Mouse (Mus musculus): Measurements from ENCODE around the gene Mlxip. TPM values are rescaled to one million over a fixed set of nuclear protein-coding genes. Genes with fewer than 3 reads are reported as not detected.
A peak's percentile ranks its signal among the peaks of the same experiment; 100 is the strongest.

The Mlxip gene
- 18.5 and 18.7 TPM in 2 replicates for polyA plus RNA-seq (2015; fragmentation: Nextera tagmentation; extraction: Ambion mirVana)

GRCm38 (mm10) chr5:123394303-123394956 is at the start of gene Mlxip:
Mlxip (plus strand) TSS chr5:123394798.
- Histone ChIP-seq H3K9ac (peak within 1 kb of the TSS; percentile 86), H3K4me3 (replicated peaks) (peak within 1 kb of the TSS; percentile 80), H3K27me3 (no peaks in the 10 kb centered on the region), H3K36me3 (no peaks in the 10 kb centered on the region), H3K27ac (peak within 1 kb of the TSS; percentile 92), H3K4me2 (peak within 1 kb of the TSS; percentile 71), H3K9me3 (replicated peaks) (no peaks in the 10 kb centered on the region), H3K4me1 (peaks cover 62% of the 10 kb centered on the region)
- WGBS: 0% methylated on average over 50 of the region's 50 CpGs
- ATAC-seq (replicated peaks; ENCODE audit: low FRiP score): peak; percentile 98

- under 1% methylated on average over 64 of the region's 87 CpGs for WGBS
- Histone ChIP-seq H3K4me2 (peak overlapping the region; percentile 83), H3K9me3 (replicated peaks) (no peaks in the 10 kb centered on the region), H3K36me3 (0 out of 2 replicates have a peak, but pooled peaks cover 4% of the 10 kb centered on the region), H3K4me1 (peaks cover 43% of the 10 kb centered on the region), H3K27me3 (no peaks in the 10 kb centered on the region), H3K4me3 (replicated peaks) (peak overlapping the region; percentile 91), H3K9ac (peak overlapping the region; percentile 94), H3K27ac (peak overlapping the region; percentile 98)
- peak; percentile 29; the same call in 1 of the 2 replicates for ATAC-seq (replicated peaks; ENCODE audit: low FRiP score)
These were observed 49.4 kb upstream of the Mlxip start for GRCm38 (mm10) chr5:123344963-123345852.

- H3K9me3 ChIP-seq (replicated peaks): no peaks in the 10 kb centered on the region
- 0 out of 2 replicates have a peak, but pooled peaks cover 4% of the 10 kb centered on the region for H3K36me3 ChIP-seq
- peak overlapping the region; percentile 91 for H3K4me3 ChIP-seq (replicated peaks)
- H3K27me3 ChIP-seq: no peaks in the 10 kb centered on the region
- peak overlapping the region; percentile 94 for H3K9ac ChIP-seq
- peaks cover 51% of the 10 kb centered on the region for H3K4me1 ChIP-seq
- WGBS: 2% methylated on average over 21 of the region's 22 CpGs
- H3K4me2 ChIP-seq: peak overlapping the region; percentile 83
- peak; percentile 20; the same call in 1 of the 2 replicates for ATAC-seq (replicated peaks; ENCODE audit: low FRiP score)
- peak overlapping the region; percentile 98 for H3K27ac ChIP-seq
These were observed 48.5 kb upstream of the Mlxip start for GRCm38 (mm10) chr5:123345853-123346654.

GRCm38 (mm10) chr5:123346701-123347270 is 47.8 kb upstream of the Mlxip start:
- peak; percentile 40 for ATAC-seq (replicated peaks; ENCODE audit: low FRiP score)
- Histone ChIP-seq H3K4me1 (peaks cover 55% of the 10 kb centered on the region), H3K36me3 (peaks cover 7% of the 10 kb centered on the region; the same call in 1 of the 2 replicates), H3K9ac (peak overlapping the region; percentile 94), H3K27ac (peak overlapping the region; percentile 98), H3K4me2 (peak overlapping the region; percentile 83), H3K27me3 (no peaks in the 10 kb centered on the region), H3K4me3 (replicated peaks) (peak overlapping the region; percentile 91), H3K9me3 (replicated peaks) (no peaks in the 10 kb centered on the region)
- WGBS: 43% methylated on average over 7 of the region's 7 CpGs

- Histone ChIP-seq H3K4me1 (peaks cover 55% of the 10 kb centered on the region), H3K36me3 (peaks cover 19% of the 10 kb centered on the region), H3K9me3 (replicated peaks) (no peaks in the 10 kb centered on the region), H3K4me3 (replicated peaks) (no peak overlapping the region), H3K27me3 (no peaks in the 10 kb centered on the region), H3K9ac (no peak overlapping the region), H3K4me2 (peak overlapping the region; percentile 83; the same call in 1 of the 2 replicates), H3K27ac (peak overlapping the region; percentile 98)
- WGBS: 65% methylated on average over 2 of the region's 2 CpGs
- no peak for ATAC-seq (replicated peaks; ENCODE audit: low FRiP score)
These were observed 46.6 kb upstream of the Mlxip start for GRCm38 (mm10) chr5:123347985-123348384.

- Histone ChIP-seq H3K4me1 (peaks cover 48% of the 10 kb centered on the region), H3K36me3 (peaks cover 40% of the 10 kb centered on the region), H3K4me2 (no peak overlapping the region), H3K9me3 (replicated peaks) (no peaks in the 10 kb centered on the region), H3K9ac (no peak overlapping the region), H3K4me3 (replicated peaks) (no peak overlapping the region), H3K27me3 (no peaks in the 10 kb centered on the region), H3K27ac (no peak overlapping the region)
- no peak for ATAC-seq (replicated peaks; ENCODE audit: low FRiP score)
- 64% methylated on average over 10 of the region's 10 CpGs for WGBS
These were observed 44.2 kb upstream of the Mlxip start for GRCm38 (mm10) chr5:123350386-123350785.

- Histone ChIP-seq H3K4me2 (no peak overlapping the region), H3K9ac (no peak overlapping the region), H3K4me3 (replicated peaks) (no peak overlapping the region), H3K27ac (0 out of 2 replicates have a peak overlapping the region, but pooled peaks have one; percentile 9), H3K4me1 (peaks cover 24% of the 10 kb centered on the region), H3K9me3 (replicated peaks) (no peaks in the 10 kb centered on the region), H3K36me3 (peaks cover 81% of the 10 kb centered on the region), H3K27me3 (no peaks in the 10 kb centered on the region)
- no peak for ATAC-seq (replicated peaks; ENCODE audit: low FRiP score)
- 60% methylated on average over 11 of the region's 11 CpGs for WGBS
These were observed 38.7 kb upstream of the Mlxip start for GRCm38 (mm10) chr5:123355918-123356317.

- ATAC-seq (replicated peaks; ENCODE audit: low FRiP score): no peak
- Histone ChIP-seq H3K4me3 (replicated peaks) (no peak overlapping the region), H3K27ac (no peak overlapping the region), H3K4me1 (peaks cover 19% of the 10 kb centered on the region), H3K36me3 (peaks cover 87% of the 10 kb centered on the region), H3K4me2 (no peak overlapping the region), H3K27me3 (no peaks in the 10 kb centered on the region), H3K9ac (no peak overlapping the region), H3K9me3 (replicated peaks) (no peaks in the 10 kb centered on the region)
- WGBS: 83% methylated on average over 4 of the region's 4 CpGs
These were observed 37.3 kb upstream of the Mlxip start for GRCm38 (mm10) chr5:123357253-123357652.

- H3K9me3 ChIP-seq (replicated peaks): no peaks in the 10 kb centered on the region
- peaks cover 26% of the 10 kb centered on the region for H3K4me1 ChIP-seq
- H3K9ac ChIP-seq: no peak overlapping the region
- H3K4me2 ChIP-seq: no peak overlapping the region
- peaks cover 91% of the 10 kb centered on the region for H3K36me3 ChIP-seq
- H3K4me3 ChIP-seq (replicated peaks): no peak overlapping the region
- peak overlapping the region; percentile 73 for H3K27ac ChIP-seq
- peak; percentile 91 for ATAC-seq (replicated peaks; ENCODE audit: low FRiP score)
- H3K27me3 ChIP-seq: no peaks in the 10 kb centered on the region
- 60% methylated on average over 6 of the region's 6 CpGs for WGBS
These were observed 35.2 kb upstream of the Mlxip start for GRCm38 (mm10) chr5:123359431-123359830.

- peaks cover 19% of the 10 kb centered on the region for H3K4me1 ChIP-seq
- H3K27ac ChIP-seq: no peak overlapping the region
- peaks cover 89% of the 10 kb centered on the region for H3K36me3 ChIP-seq
- 86% methylated on average over 4 of the region's 4 CpGs for WGBS
- H3K9me3 ChIP-seq (replicated peaks): no peaks in the 10 kb centered on the region
- H3K4me3 ChIP-seq (replicated peaks): no peak overlapping the region
- no peak overlapping the region for H3K4me2 ChIP-seq
- H3K9ac ChIP-seq: no peak overlapping the region
- H3K27me3 ChIP-seq: no peaks in the 10 kb centered on the region
- no peak for ATAC-seq (replicated peaks; ENCODE audit: low FRiP score)
These were observed 31.7 kb upstream of the Mlxip start for GRCm38 (mm10) chr5:123362911-123363310.

GRCm38 (mm10) chr5:123364302-123364971 is 30.2 kb upstream of the Mlxip start:
- Histone ChIP-seq H3K9me3 (replicated peaks) (no peaks in the 10 kb centered on the region), H3K27ac (peak overlapping the region; percentile 62; the same call in 1 of the 2 replicates), H3K9ac (no peak overlapping the region), H3K36me3 (peaks cover 89% of the 10 kb centered on the region), H3K27me3 (no peaks in the 10 kb centered on the region), H3K4me3 (replicated peaks) (no peak overlapping the region), H3K4me2 (no peak overlapping the region), H3K4me1 (peaks cover 11% of the 10 kb centered on the region)
- WGBS: 76% methylated on average over 11 of the region's 11 CpGs
- no peak for ATAC-seq (replicated peaks; ENCODE audit: low FRiP score)

Data from kidney, embryonic 15.5 days (tissue).